Mouse (Mus musculus) MEL (cell line): ENCODE data around the gene Mrgprd. TPM values are rescaled to one million over a fixed set of nuclear protein-coding genes. Genes with fewer than 3 reads are reported as not detected.

ENCODE experiments used
- DNase-seq: peaks from one replicate; pipeline ENCODE4 v3.0.0; 2011; ENCODE audit warnings: low read depth, low spot score
- H3K27ac ChIP-seq: 2 replicates; pipeline ENCODE4 v1.5.1; 2012; ENCODE audit warnings: low read depth, mild to moderate bottlenecking, control low read depth, low read length, moderate library complexity; ENCODE audit not compliant: control insufficient read depth
- H3K27me3 ChIP-seq, 2 experiments: fragments of 150-350 bp in 1 of 2; sonication (generic) in 1 of 2; 2 replicates each; pipeline ENCODE4 v1.6.1; 2012; ENCODE audit warnings: low read length in 2 of 2, mild to moderate bottlenecking in 2 of 2, improper control_type of control experiment in 1 of 2, moderate library complexity in 1 of 2; ENCODE audit not compliant: insufficient read depth in 2 of 2, control insufficient read depth in 1 of 2
- H3K36me3 ChIP-seq, 2 experiments: 2 replicates each; pipeline ENCODE4 v1.6.1; 2012 to 2014; ENCODE audit warnings: low read length in 2 of 2, improper control_type of control experiment in 1 of 2, inconsistent platforms in 1 of 2, mild to moderate bottlenecking in 1 of 2; ENCODE audit not compliant: insufficient read depth in 2 of 2, control insufficient read depth in 1 of 2
- H3K4me1 ChIP-seq, 2 experiments: fragments of 150-350 bp in 1 of 2; sonication (generic) in 1 of 2; 2 replicates each; pipeline ENCODE4 v1.6.1; 2012; ENCODE audit warnings: low read length in 2 of 2, improper control_type of control experiment in 1 of 2, mild to moderate bottlenecking in 1 of 2; ENCODE audit not compliant: insufficient read depth in 2 of 2, control insufficient read depth in 1 of 2
- H3K4me3 ChIP-seq, 2 experiments: fragments of 150-350 bp in 1 of 2; sonication (generic) in 1 of 2; 2 replicates each; pipeline ENCODE4 v1.5.1; 2012; ENCODE audit warnings: low read depth in 2 of 2, low read length in 2 of 2, mild to moderate bottlenecking in 2 of 2, moderate library complexity in 2 of 2, control low read depth in 1 of 2, improper control_type of control experiment in 1 of 2; ENCODE audit not compliant: control insufficient read depth in 1 of 2, insufficient read depth in 1 of 2
- H3K79me2 ChIP-seq: 2 replicates; pipeline ENCODE4 v1.6.1; 2012; ENCODE audit warnings: mild to moderate bottlenecking, low read length, moderate library complexity; ENCODE audit not compliant: control insufficient read depth, poor library complexity, insufficient read depth
- H3K9ac ChIP-seq: 2 replicates; pipeline ENCODE4 v1.6.1; 2012; ENCODE audit warnings: low read depth, mild to moderate bottlenecking, control low read depth, low read length, moderate library complexity; ENCODE audit not compliant: control insufficient read depth, poor library complexity, severe bottlenecking
- H3K9me3 ChIP-seq: fragments of 150-350 bp; sonication (generic); replicated peaks from 2 replicates; pipeline ENCODE4 v1.6.1; 2012; ENCODE audit warnings: mild to moderate bottlenecking, low read length, improper control_type of control experiment, moderate library complexity; ENCODE audit not compliant: insufficient read depth
- BHLHE40 ChIP-seq: IDR thresholded peaks from 2 replicates; pipeline ENCODE4 v1.6.1; 2012; ENCODE audit warnings: low read depth, mild to moderate bottlenecking, inconsistent platforms, low read length, improper control_type of control experiment, borderline replicate concordance
- CHD1 ChIP-seq: IDR thresholded peaks from 2 replicates; pipeline ENCODE4 v1.6.1; 2012; ENCODE audit warnings: low read depth, mild to moderate bottlenecking, inconsistent platforms, low read length, improper control_type of control experiment
- ELF1 ChIP-seq: IDR thresholded peaks from 2 replicates; pipeline ENCODE4 v1.6.1; 2014; ENCODE audit warnings: low read depth, mild to moderate bottlenecking, inconsistent platforms, low read length, improper control_type of control experiment, moderate library complexity
- ETS1 ChIP-seq: IDR thresholded peaks from 2 replicates; pipeline ENCODE4 v1.6.1; 2012; ENCODE audit warnings: low read depth, mild to moderate bottlenecking, inconsistent platforms, low read length, improper control_type of control experiment, moderate library complexity
- GATA1 ChIP-seq: IDR thresholded peaks from 2 replicates; pipeline ENCODE4 v1.6.1; 2011; ENCODE audit warnings: low read depth, low read length, improper control_type of control experiment
- HCFC1 ChIP-seq: IDR thresholded peaks from 2 replicates; pipeline ENCODE4 v1.6.1; 2012; ENCODE audit warnings: low read depth, mild to moderate bottlenecking, inconsistent platforms, low read length, improper control_type of control experiment, moderate library complexity
- JUND ChIP-seq: IDR thresholded peaks from 2 replicates; pipeline ENCODE4 v1.6.1; 2011; ENCODE audit warnings: low read depth, mild to moderate bottlenecking, improper control_type of control experiment, low read length
- MAFK ChIP-seq: IDR thresholded peaks from 2 replicates; pipeline ENCODE4 v1.6.1; 2011; ENCODE audit warnings: low read depth, mild to moderate bottlenecking, low read length, improper control_type of control experiment, borderline replicate concordance
- MAX ChIP-seq: IDR thresholded peaks from 2 replicates; pipeline ENCODE4 v1.6.1; 2011; ENCODE audit warnings: low read length, improper control_type of control experiment
- MAZ ChIP-seq: IDR thresholded peaks from 2 replicates; pipeline ENCODE4 v1.6.1; 2012; ENCODE audit warnings: low read depth, mild to moderate bottlenecking, inconsistent platforms, low read length, improper control_type of control experiment
- MXI1 ChIP-seq: IDR thresholded peaks from 2 replicates; pipeline ENCODE4 v1.6.1; 2011; ENCODE audit warnings: mild to moderate bottlenecking, low read depth, low read length, improper control_type of control experiment
- MYB ChIP-seq: IDR thresholded peaks from 2 replicates; pipeline ENCODE4 v1.6.1; 2011; ENCODE audit warnings: mild to moderate bottlenecking, low read depth, low read length, improper control_type of control experiment
- MYC ChIP-seq: IDR thresholded peaks from 2 replicates; pipeline ENCODE4 v1.6.1; 2011; ENCODE audit warnings: low read depth, mild to moderate bottlenecking, low read length, improper control_type of control experiment, moderate library complexity
- NRF1 ChIP-seq: IDR thresholded peaks from 2 replicates; pipeline ENCODE4 v1.6.1; 2014; ENCODE audit warnings: low read depth, mild to moderate bottlenecking, inconsistent platforms, low read length, improper control_type of control experiment, moderate library complexity; ENCODE audit not compliant: poor library complexity, insufficient read depth, severe bottlenecking
- POLR2A ChIP-seq, 2 experiments: IDR thresholded peaks; 2 replicates each; pipeline ENCODE4 v1.6.1; 2011 to 2012; ENCODE audit warnings: low read length in 2 of 2, mild to moderate bottlenecking in 2 of 2, control low read depth in 1 of 2, improper control_type of control experiment in 1 of 2, low read depth in 1 of 2, moderate library complexity in 1 of 2; ENCODE audit not compliant: control insufficient read depth in 1 of 2, insufficient read depth in 1 of 2, poor library complexity in 1 of 2
- POLR2AphosphoS2 ChIP-seq: IDR thresholded peaks from 2 replicates; pipeline ENCODE4 v1.6.1; 2011; ENCODE audit warnings: low read length, improper control_type of control experiment
- SIN3A ChIP-seq: IDR thresholded peaks from 2 replicates; pipeline ENCODE4 v1.6.1; 2012; ENCODE audit warnings: low read length, improper control_type of control experiment, inconsistent platforms
- SMC3 ChIP-seq: IDR thresholded peaks from 2 replicates; pipeline ENCODE4 v1.6.1; 2011; ENCODE audit warnings: low read depth, low read length, improper control_type of control experiment
- TBP ChIP-seq: IDR thresholded peaks from 2 replicates; pipeline ENCODE4 v1.8.0; 2011; ENCODE audit warnings: low read depth, low read length, improper control_type of control experiment
- UBTF ChIP-seq: IDR thresholded peaks from 2 replicates; pipeline ENCODE4 v1.6.1; 2012; ENCODE audit warnings: low read depth, mild to moderate bottlenecking, inconsistent platforms, low read length, improper control_type of control experiment, moderate library complexity, borderline replicate concordance; ENCODE audit not compliant: insufficient read depth
- ZKSCAN1 ChIP-seq: IDR thresholded peaks from 2 replicates; pipeline ENCODE4 v1.6.1; 2012; ENCODE audit warnings: low read depth, mild to moderate bottlenecking, inconsistent platforms, low read length, improper control_type of control experiment, moderate library complexity
- polyA plus RNA-seq, 2 experiments: library from polyadenylated mRNA; stranded (reverse) in 1 of 2; unstranded in 1 of 2; fragments of >175 nt in 1 of 2; fragments of >200 nt in 1 of 2; gene quantifications; 2 replicates each; pipeline versions ENCODE4 v1.2.1 to v1.2.4; 2012; ENCODE audit warnings: low replicate concordance in 2 of 2, low read depth in 1 of 2; ENCODE audit not compliant: insufficient read length in 2 of 2, insufficient read depth in 1 of 2, missing spikeins in 1 of 2
- total RNA-seq: library from RNA; depleted of rRNA; stranded (reverse); fragments of 300-350 nt; gene quantifications from 2 replicates; pipeline ENCODE4 v1.2.3, GENCODE M21; 2012

Gene Mrgprd
- total and polyA plus RNA-seq, 3 experiments = not detected

DNA sequence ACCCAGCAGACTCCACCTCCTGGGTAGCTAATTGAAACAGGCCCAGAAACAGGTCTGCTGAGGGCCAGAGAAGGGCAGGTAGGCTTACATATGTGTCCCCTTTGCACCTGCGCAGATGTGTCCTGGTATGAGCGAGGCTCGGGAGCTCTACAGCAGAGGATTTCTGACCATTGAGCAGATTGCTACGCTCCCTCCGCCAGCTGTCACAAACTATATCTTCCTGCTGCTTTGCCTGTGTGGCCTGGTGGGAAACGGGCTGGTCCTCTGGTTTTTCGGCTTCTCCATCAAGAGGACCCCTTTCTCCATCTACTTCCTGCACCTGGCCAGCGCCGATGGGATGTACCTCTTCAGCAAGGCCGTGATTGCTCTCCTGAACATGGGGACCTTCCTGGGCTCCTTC, 7.0 kb upstream of the Mrgprd start:
- Histone ChIP-seq H3K36me3 (no peaks in the 10 kb centered on the region), H3K4me1 (no peaks in the 10 kb centered on the region), H3K9ac (no peak overlapping the region), H3K27ac (no peak overlapping the region), H3K79me2 (no peaks in the 10 kb centered on the region), H3K4me3 (no peak overlapping the region), H3K27me3 (no peaks in the 10 kb centered on the region), H3K9me3 (no peaks in the 10 kb centered on the region)
- no peak for DNase-seq
- TF ChIP-seq MAZ (no peak), GATA1 (no peak), UBTF (no peak), POLR2AphosphoS2 (no peak), ELF1 (no peak), BHLHE40 (no peak), MAFK (no peak), MAX (no peak), JUND (no peak), SMC3 (no peak), TBP (no peak), ZKSCAN1 (no peak), MXI1 (no peak)

DNA sequence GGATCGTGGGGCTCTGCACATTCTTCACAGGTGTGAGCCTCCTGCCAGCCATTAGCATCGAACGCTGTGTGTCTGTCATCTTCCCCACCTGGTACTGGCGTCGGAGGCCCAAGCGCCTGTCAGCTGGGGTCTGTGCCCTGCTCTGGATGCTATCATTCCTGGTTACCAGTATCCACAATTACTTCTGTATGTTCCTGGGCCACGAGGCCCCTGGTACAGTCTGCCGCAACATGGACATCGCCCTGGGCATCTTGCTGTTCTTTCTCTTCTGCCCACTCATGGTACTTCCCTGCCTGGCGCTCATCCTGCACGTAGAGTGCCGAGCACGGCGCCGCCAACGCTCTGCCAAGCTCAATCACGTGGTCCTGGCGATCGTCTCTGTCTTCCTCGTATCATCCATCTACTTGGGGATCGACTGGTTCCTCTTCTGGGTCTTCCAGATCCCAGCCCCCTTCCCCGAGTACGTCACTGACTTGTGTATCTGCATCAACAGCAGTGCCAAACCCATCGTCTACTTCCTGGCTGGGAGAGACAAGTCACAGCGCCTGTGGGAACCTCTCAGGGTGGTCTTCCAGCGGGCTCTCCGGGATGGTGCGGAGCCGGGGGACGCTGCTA, 6.5 kb upstream of the Mrgprd start:
- no peaks in the 10 kb centered on the region for H3K9me3 ChIP-seq
- H3K9ac ChIP-seq = no peak overlapping the region
- no peaks in the 10 kb centered on the region for H3K36me3 ChIP-seq
- DNase-seq = no peak
- H3K27ac ChIP-seq = no peak overlapping the region
- no peak overlapping the region for H3K4me3 ChIP-seq
- TF ChIP-seq NRF1 (no peak), CHD1 (no peak), MYC (no peak), SIN3A (no peak), POLR2A (IDR thresholded peaks at IDR 0.05; ENCODE audit: control insufficient read depth in 1 of 2, insufficient read depth in 1 of 2, low read depth in 1 of 2, low read length in 2 of 2, poor library complexity in 1 of 2) (no peak), POLR2AphosphoS2 (no peak), TBP (no peak), ETS1 (no peak), HCFC1 (no peak), MYB (no peak), MAZ (no peak)
- no peaks in the 10 kb centered on the region for H3K4me1 ChIP-seq
- H3K27me3 ChIP-seq = no peaks in the 10 kb centered on the region
- H3K79me2 ChIP-seq = no peaks in the 10 kb centered on the region
